Mouse (Mus musculus): Measurements from ENCODE around the gene Galnt2. TPM values are rescaled to one million over a fixed set of nuclear protein-coding genes. Genes with fewer than 3 reads are reported as not detected.

The Galnt2 gene
- polyA plus RNA-seq, 2 experiments, result 37.8 to 66.9 TPM

- WGBS, result 45% methylated on average over 9 of the region's 9 CpGs
Observed at GRCm38 (mm10) chr8:124263058-124263457, 31.9 kb downstream of the Galnt2 start.

GRCm38 (mm10) chr8:124264032-124264431, 32.8 kb downstream of the Galnt2 start:
- no peak for TF ChIP-seq POLR2A (IDR thresholded peaks at IDR 0.05; ENCODE audit: borderline replicate concordance, extremely low read depth, insufficient read depth, insufficient read length)
- WGBS, result 64% methylated on average over 8 of the region's 8 CpGs
- Histone ChIP-seq H3K4me1 (ENCODE audit: control insufficient read depth, insufficient read depth, low read length) (peaks cover 22% of the 10 kb centered on the region), H3K4me2 (replicated peaks; ENCODE audit: low read depth, low read length, severe bottlenecking) (no peak overlapping the region), H3K36me3 (ENCODE audit: control insufficient read depth, insufficient read depth, low read length) (no peaks in the 10 kb centered on the region), H3K27me3 (ENCODE audit: control insufficient read depth, insufficient read depth, low read length) (no peaks in the 10 kb centered on the region), H3K9ac (ENCODE audit: low read depth, low read length, severe bottlenecking) (no peak overlapping the region), H3K27ac (replicated peaks; ENCODE audit: low read depth, low read length) (no peak overlapping the region), H3K9me3 (ENCODE audit: control insufficient read depth, low read length) (no peaks in the 10 kb centered on the region), H3K4me3 (replicated peaks; ENCODE audit: low read length) (no peak overlapping the region)
- no peak for ATAC-seq (ENCODE audit: low FRiP score, low read depth)
- no peak for DNase-seq (ENCODE audit: low spot score)

More at GRCm38 (mm10) chr8:124263058-124263457, 31.9 kb downstream of the Galnt2 start:
- no peaks in the 10 kb centered on the region for H3K36me3 ChIP-seq (ENCODE audit: control insufficient read depth, insufficient read depth, low read length)
- H3K27ac ChIP-seq (replicated peaks; ENCODE audit: low read depth, low read length), result no peak overlapping the region
- no peak for TF ChIP-seq POLR2A (IDR thresholded peaks at IDR 0.05; ENCODE audit: borderline replicate concordance, extremely low read depth, insufficient read depth, insufficient read length)
- peaks cover 24% of the 10 kb centered on the region for H3K4me1 ChIP-seq (ENCODE audit: control insufficient read depth, insufficient read depth, low read length)
- H3K4me3 ChIP-seq (replicated peaks; ENCODE audit: low read length), result no peak overlapping the region
- no peaks in the 10 kb centered on the region for H3K9me3 ChIP-seq (ENCODE audit: control insufficient read depth, low read length)
- H3K27me3 ChIP-seq (ENCODE audit: control insufficient read depth, insufficient read depth, low read length), result no peaks in the 10 kb centered on the region
- DNase-seq (ENCODE audit: low spot score), result no peak
- no peak for ATAC-seq (ENCODE audit: low FRiP score, low read depth)
- no peak overlapping the region for H3K9ac ChIP-seq (ENCODE audit: low read depth, low read length, severe bottlenecking)
- no peak overlapping the region for H3K4me2 ChIP-seq (replicated peaks; ENCODE audit: low read depth, low read length, severe bottlenecking)

- H3K4me3 ChIP-seq (replicated peaks; ENCODE audit: low read length), result no peak overlapping the region
- H3K36me3 ChIP-seq (ENCODE audit: control insufficient read depth, insufficient read depth, low read length), result no peaks in the 10 kb centered on the region
- no peaks in the 10 kb centered on the region for H3K27me3 ChIP-seq (ENCODE audit: control insufficient read depth, insufficient read depth, low read length)
- ATAC-seq (ENCODE audit: low FRiP score, low read depth), result no peak
- H3K27ac ChIP-seq (replicated peaks; ENCODE audit: low read depth, low read length), result no peak overlapping the region
- no peaks in the 10 kb centered on the region for H3K9me3 ChIP-seq (ENCODE audit: control insufficient read depth, low read length)
- no peak for DNase-seq (ENCODE audit: low spot score)
- H3K4me1 ChIP-seq (ENCODE audit: control insufficient read depth, insufficient read depth, low read length), result peaks cover 23% of the 10 kb centered on the region
- no peak overlapping the region for H3K9ac ChIP-seq (ENCODE audit: low read depth, low read length, severe bottlenecking)
- no peak overlapping the region for H3K4me2 ChIP-seq (replicated peaks; ENCODE audit: low read depth, low read length, severe bottlenecking)
- no peak for TF ChIP-seq POLR2A (IDR thresholded peaks at IDR 0.05; ENCODE audit: borderline replicate concordance, extremely low read depth, insufficient read depth, insufficient read length)
- WGBS, result 84% methylated on average over 12 of the region's 12 CpGs
Observed at GRCm38 (mm10) chr8:124264671-124265070, 33.5 kb downstream of the Galnt2 start.

- no peaks in the 10 kb centered on the region for H3K36me3 ChIP-seq (ENCODE audit: control insufficient read depth, insufficient read depth, low read length)
- WGBS, result 82% methylated on average over 2 of the region's 2 CpGs
- ATAC-seq (ENCODE audit: low FRiP score, low read depth) (no peak), DNase-seq (ENCODE audit: low spot score) (no peak)
- no peak overlapping the region for H3K4me3 ChIP-seq (replicated peaks; ENCODE audit: low read length)
- no peak overlapping the region for H3K9ac ChIP-seq (ENCODE audit: low read depth, low read length, severe bottlenecking)
- H3K4me1 ChIP-seq (ENCODE audit: control insufficient read depth, insufficient read depth, low read length), result peaks cover 28% of the 10 kb centered on the region
- H3K9me3 ChIP-seq (ENCODE audit: control insufficient read depth, low read length), result no peaks in the 10 kb centered on the region
- H3K4me2 ChIP-seq (replicated peaks; ENCODE audit: low read depth, low read length, severe bottlenecking), result no peak overlapping the region
- H3K27me3 ChIP-seq (ENCODE audit: control insufficient read depth, insufficient read depth, low read length), result no peaks in the 10 kb centered on the region
- H3K27ac ChIP-seq (replicated peaks; ENCODE audit: low read depth, low read length), result no peak overlapping the region
- no peak for TF ChIP-seq POLR2A (IDR thresholded peaks at IDR 0.05; ENCODE audit: borderline replicate concordance, extremely low read depth, insufficient read depth, insufficient read length)
Observed at GRCm38 (mm10) chr8:124265130-124265529, 33.9 kb downstream of the Galnt2 start.

- no peaks in the 10 kb centered on the region for H3K9me3 ChIP-seq (ENCODE audit: control insufficient read depth, low read length)
- H3K27me3 ChIP-seq (ENCODE audit: control insufficient read depth, insufficient read depth, low read length), result no peaks in the 10 kb centered on the region
- no peak overlapping the region for H3K27ac ChIP-seq (replicated peaks; ENCODE audit: low read depth, low read length)
- DNase-seq (ENCODE audit: low spot score) (no peak), ATAC-seq (ENCODE audit: low FRiP score, low read depth) (no peak)
- no peaks in the 10 kb centered on the region for H3K36me3 ChIP-seq (ENCODE audit: control insufficient read depth, insufficient read depth, low read length)
- no peak overlapping the region for H3K4me2 ChIP-seq (replicated peaks; ENCODE audit: low read depth, low read length, severe bottlenecking)
- H3K4me3 ChIP-seq (replicated peaks; ENCODE audit: low read length), result no peak overlapping the region
- 53% methylated on average over 8 of the region's 8 CpGs for WGBS
- peaks cover 33% of the 10 kb centered on the region for H3K4me1 ChIP-seq (ENCODE audit: control insufficient read depth, insufficient read depth, low read length)
- H3K9ac ChIP-seq (ENCODE audit: low read depth, low read length, severe bottlenecking), result no peak overlapping the region
- TF ChIP-seq POLR2A (IDR thresholded peaks at IDR 0.05; ENCODE audit: borderline replicate concordance, extremely low read depth, insufficient read depth, insufficient read length), result no peak
Observed at GRCm38 (mm10) chr8:124265798-124266197, 34.6 kb downstream of the Galnt2 start.

- Histone ChIP-seq H3K27ac (replicated peaks; ENCODE audit: low read depth, low read length) (no peak overlapping the region), H3K9me3 (ENCODE audit: control insufficient read depth, low read length) (no peaks in the 10 kb centered on the region), H3K4me3 (replicated peaks; ENCODE audit: low read length) (no peak overlapping the region), H3K4me2 (replicated peaks; ENCODE audit: low read depth, low read length, severe bottlenecking) (no peak overlapping the region), H3K4me1 (ENCODE audit: control insufficient read depth, insufficient read depth, low read length) (peaks cover 37% of the 10 kb centered on the region), H3K36me3 (ENCODE audit: control insufficient read depth, insufficient read depth, low read length) (no peaks in the 10 kb centered on the region), H3K9ac (ENCODE audit: low read depth, low read length, severe bottlenecking) (no peak overlapping the region), H3K27me3 (ENCODE audit: control insufficient read depth, insufficient read depth, low read length) (no peaks in the 10 kb centered on the region)
- 58% methylated on average over 4 of the region's 4 CpGs for WGBS
- TF ChIP-seq POLR2A (IDR thresholded peaks at IDR 0.05; ENCODE audit: borderline replicate concordance, extremely low read depth, insufficient read depth, insufficient read length), result no peak
- ATAC-seq (ENCODE audit: low FRiP score, low read depth) (no peak), DNase-seq (ENCODE audit: low spot score) (no peak)
Observed at GRCm38 (mm10) chr8:124267206-124267605, 36.0 kb downstream of the Galnt2 start.
